ENCODE assay signal across 8 mouse cellular contexts in genomic region chr13:48877805-48878204, GRCm38 (mm10). TPM values are rescaled to one million over a fixed set of nuclear protein-coding genes. Genes with fewer than 3 reads are reported as not detected.
A peak's percentile ranks its signal among the peaks of the same experiment; 100 is the strongest.
DNase-seq lines count a peak whose midpoint lies in the region; ATAC-seq and TF ChIP-seq lines count a peak whose summit lies in the region.

No protein-coding gene starts in this region.

- peak; percentile 66 for DNase-seq in cerebellum, adult 9-10 months
- no peak for DNase-seq in cerebellum, adult 11 months
- no peak for DNase-seq in spleen, adult 2 months (ENCODE audit: low read depth in 1 of 2, low spot score in 2 of 2)
- DNase-seq in spleen, postnatal 10 days (ENCODE audit: low spot score in 2 of 2) = no peak
- DNase-seq in urinary bladder, adult 2 months (ENCODE audit: low spot score) = no peak

- peak overlapping the region; percentile 67 for H3K4me2 ChIP-seq in limb, embryonic 15.5 days

- H3K36me3 ChIP-seq in spleen, adult 2 months (ENCODE audit: control insufficient read depth, insufficient read depth, low read length) = peaks cover 6% of the 10 kb centered on the region
- peaks cover 32% of the 10 kb centered on the region for H3K36me3 ChIP-seq in limb, embryonic 15.5 days

- H3K27me3 ChIP-seq in spleen, adult 2 months (ENCODE audit: control insufficient read depth, insufficient read depth, low read length) = no peaks in the 10 kb centered on the region
- H3K27me3 ChIP-seq in limb, embryonic 15.5 days = no peaks in the 10 kb centered on the region

- peak overlapping the region; percentile 88; the same call in 1 of the 2 replicates for H3K27ac ChIP-seq in spleen, adult 2 months (ENCODE audit: insufficient read depth, low read length)
- H3K27ac ChIP-seq in limb, embryonic 15.5 days = peak overlapping the region; percentile 87

- ATAC-seq in limb, embryonic 15.5 days (ENCODE audit: insufficient number of reproducible peaks, low FRiP score, low TSS enrichment, low read depth) = no peak
- ATAC-seq in erythroid progenitor cell, adult 5-6 weeks (replicated peaks; ENCODE audit: low FRiP score, poor library complexity, severe bottlenecking) = no peak
- ATAC-seq in activated CD4-positive, CD25-positive, alpha-beta regulatory T cell, adult 4 months = no peak

- TF ChIP-seq POLR2A in spleen, adult 2 months (IDR thresholded peaks at IDR 0.05; ENCODE audit: low read depth, low read length) = no peak

- no peak for TF ChIP-seq CTCF in spleen, adult 2 months (IDR thresholded peaks at IDR 0.05; ENCODE audit: extremely low read depth, insufficient read depth, insufficient read length, insufficient replicate concordance)

- H3K9me3 ChIP-seq in limb, embryonic 15.5 days = no peaks in the 10 kb centered on the region

- peaks cover 4% of the 10 kb centered on the region; the same call in 1 of the 2 replicates for H3K4me1 ChIP-seq in spleen, adult 2 months (ENCODE audit: control insufficient read depth, insufficient read depth, insufficient read length)
- H3K4me1 ChIP-seq in limb, embryonic 15.5 days = peaks cover 11% of the 10 kb centered on the region

- H3K4me3 ChIP-seq in spleen, adult 2 months (ENCODE audit: extremely low read depth, insufficient read depth, insufficient read length) = no peak overlapping the region
- H3K4me3 ChIP-seq in limb, embryonic 15.5 days = peak overlapping the region; percentile 41

- H3K9ac ChIP-seq in limb, embryonic 15.5 days = peak overlapping the region; percentile 46

RNA-seq across cellular contexts. Expression of gene Phf2, which starts 6.9 kb away (rescaled TPM):
- 16.4 and 18.6 TPM in 2 replicates for polyA plus RNA-seq in spleen, adult 2 months (2012; rRNA removed)
- 7.7 and 8.5 TPM in 2 replicates for polyA plus RNA-seq in limb, embryonic 15.5 days (2015; fragmentation: Nextera tagmentation; extraction: Ambion mirVana)
- 15.9 and 27.2 TPM in 2 replicates for polyA plus RNA-seq in urinary bladder, adult 2 months (2012; rRNA removed)
- 14.8 and 28.5 TPM in 2 replicates for total RNA-seq in erythroid progenitor cell, adult 5-6 weeks (2015; ENCODE audit: low replicate concordance)
- total RNA-seq in erythroid progenitor cell, adult 5-6 weeks (2017; ENCODE audit: low replicate concordance) = 14.9 and 15.9 TPM in 2 replicates
- 1 to 10 TPM; 3.1 to 3.3 TPM for polyA plus RNA-seq in activated CD4-positive, CD25-positive, alpha-beta regulatory T cell, adult 4 months (2017; shearing (Covaris generic))
